Mouse (Mus musculus) embryonic fibroblast, embryonic 13.5 days (primary cell): ENCODE data around the gene Deup1.

Experiments
- CTCF ChIP-seq: IDR thresholded peaks from 2 replicates; pipeline ENCODE4 v1.5.1; 2011; ENCODE audit warnings: mild to moderate bottlenecking, control low read depth, low read length, moderate library complexity, borderline replicate concordance; ENCODE audit not compliant: insufficient read depth
- POLR2A ChIP-seq: IDR thresholded peaks from 2 replicates; pipeline ENCODE4 v1.6.1; 2011; ENCODE audit warnings: low read depth, mild to moderate bottlenecking, control low read depth, low read length, moderate library complexity

GRCm38 (mm10) chr9:15582026-15582425 is 45.7 kb downstream of the Deup1 start:
- no peak for TF ChIP-seq CTCF
- TF ChIP-seq POLR2A: no peak
